Mouse (Mus musculus) neutrophil, adult 65 days (primary cell): Measurements from ENCODE around the gene Cdc26. TPM values are rescaled to one million over a fixed set of nuclear protein-coding genes. Genes with fewer than 3 reads are reported as not detected.

Experiments used
- total RNA-seq: library from RNA; stranded (reverse); gene quantifications from 2 replicates; pipeline ENCODE4 v1.2.4, GENCODE M21; 2023

The Cdc26 gene
- total RNA-seq: 28.3 and 30.1 TPM in 2 replicates

GRCm38 (mm10) chr4:62408601-62409282 lies at the start of gene Cdc26, which contains the start of gene Prpf4:
Gene Cdc26 (minus strand): TSS chr4:62408642.
Gene Prpf4 (plus strand): TSS chr4:62408797.

DNA sequence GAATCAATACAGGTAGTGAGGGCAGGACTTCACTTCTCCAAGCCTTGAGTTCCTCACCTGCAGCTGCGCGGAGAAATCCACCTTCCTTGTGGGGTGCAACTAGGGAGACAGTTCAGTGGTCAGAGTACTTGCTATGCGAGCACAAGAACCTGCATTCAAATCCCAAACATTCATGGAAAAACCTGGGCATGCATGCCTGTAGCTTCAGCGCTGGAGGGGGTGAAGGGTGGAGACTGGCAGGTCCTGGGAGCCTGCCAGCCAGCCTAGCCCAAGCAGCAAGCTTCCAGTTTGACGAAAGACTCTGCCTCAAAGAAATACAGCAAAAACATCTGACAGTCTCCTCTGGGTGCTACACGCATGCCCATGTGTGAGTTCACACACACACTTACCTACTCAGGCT lies 26.6 kb upstream of the Cdc26 start, which contains the start of gene Rnf183:
TSS of gene Rnf183 (minus strand) at position 172 of the 400 bp plus-strand sequence.

DNA sequence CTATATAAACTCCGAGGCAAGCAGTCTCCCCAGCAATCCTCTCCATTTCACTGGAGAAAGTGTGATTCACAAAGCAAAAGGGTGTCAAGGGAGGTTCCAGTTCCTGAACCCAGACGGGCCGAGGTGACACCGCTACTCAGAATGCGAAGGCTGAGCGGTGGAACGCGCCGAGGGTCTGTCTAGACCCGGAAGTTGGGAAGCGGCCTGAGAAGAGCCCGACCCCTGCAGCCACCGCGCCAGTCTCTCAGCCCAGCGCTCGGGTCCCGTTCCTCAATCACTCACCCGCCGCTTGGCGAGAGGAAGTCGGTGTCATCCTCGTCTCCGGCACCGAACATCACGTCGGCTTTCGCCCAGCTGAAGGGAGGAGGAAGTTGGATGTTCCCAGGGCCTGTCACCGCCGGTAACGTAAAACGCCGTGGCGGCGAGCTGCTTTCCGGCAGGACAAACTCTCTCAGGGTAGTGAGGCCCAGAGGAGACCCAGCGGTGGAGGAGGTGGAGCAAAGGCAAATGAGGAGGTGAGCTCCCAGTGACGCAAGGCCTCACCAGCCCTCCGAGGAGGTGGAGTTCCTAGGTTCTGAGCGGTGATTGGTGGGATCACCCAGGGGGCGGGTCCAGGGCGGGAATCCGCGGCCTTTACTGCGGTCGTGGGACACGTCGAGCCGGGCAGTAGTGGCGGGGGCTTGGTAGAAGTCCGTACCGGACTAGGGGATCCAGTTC lies 48.2 kb downstream of the Cdc26 start, which contains the start of the genes Fkbp15 and Slc31a1:
TSS of gene Fkbp15 (minus strand) at position 461 of the 717 bp plus-strand sequence.
TSS of gene Slc31a1 (plus strand) at position 640 of the 717 bp plus-strand sequence.

Other genes with a start within 250 kb of the Cdc26 start
- gene Zfp37, start 177.6 kb downstream of the Cdc26 start, total RNA-seq: not detected in 2 replicates
- gene Slc31a2, start 146.1 kb downstream of the Cdc26 start, total RNA-seq: 56.2 and 70.8 TPM in 2 replicates
- 85.9 and 99.2 TPM in 2 replicates for gene Fkbp15, start 48.1 kb downstream of the Cdc26 start, total RNA-seq
- gene Slc31a1, start 47.9 kb downstream of the Cdc26 start, total RNA-seq: 13.2 and 13.6 TPM in 2 replicates
- 7.7 and 9.6 TPM in 2 replicates for gene Prpf4, start 155 bp upstream of the Cdc26 start, total RNA-seq
- not detected in 2 replicates for gene Rnf183, start 26.6 kb upstream of the Cdc26 start, total RNA-seq
- gene Wdr31, start 62.3 kb upstream of the Cdc26 start, total RNA-seq: not detected in 2 replicates
- gene Bspry, start 71.4 kb upstream of the Cdc26 start, total RNA-seq: 0.36 and 0.69 TPM in 2 replicates
- 0.88 TPM in 1 of 2 replicates, not detected in the other for gene Hdhd3, start 94.8 kb upstream of the Cdc26 start, total RNA-seq
- gene Alad, start 111.3 kb upstream of the Cdc26 start, total RNA-seq: 5.5 and 7.0 TPM in 2 replicates
- 12.1 and 15.4 TPM in 2 replicates for gene Pole3, start 116.4 kb upstream of the Cdc26 start, total RNA-seq
- 0.51 TPM in 1 of 2 replicates, not detected in the other for gene 4933430I17Rik, start 116.7 kb upstream of the Cdc26 start, total RNA-seq
- 75.7 and 81.2 TPM in 2 replicates for gene Rgs3, start 151.2 kb upstream of the Cdc26 start, total RNA-seq